Mouse (Mus musculus): ENCODE data around the gene Catsper3.

Gene Catsper3

GRCm38 (mm10) chr13:55852205-55852604 is 67.8 kb downstream of the Catsper3 start:
- DNase-seq (ENCODE audit: low spot score in 2 of 2), result no peak

- no peak for DNase-seq (ENCODE audit: low spot score in 2 of 2)
Measured at GRCm38 (mm10) chr13:55855793-55856192, 71.4 kb downstream of the Catsper3 start.

- no peak for DNase-seq (ENCODE audit: low spot score in 2 of 2)
Measured at GRCm38 (mm10) chr13:55858463-55858862, 74.1 kb downstream of the Catsper3 start.

All from urinary bladder, postnatal 4 days (tissue).